Mouse (Mus musculus): ENCODE results near the gene Gabbr2. TPM values are rescaled to one million over a fixed set of nuclear protein-coding genes. Genes with fewer than 3 reads are reported as not detected.
"Not testable (repeated sequence)": the region's sequence is repeated elsewhere in the genome, so short reads cannot be mapped to it uniquely, and the experiment has no call there.

Gabbr2 gene
- polyA plus RNA-seq, 1 experiment from 2014 or later, result 1.3 TPM

GRCm38 (mm10) chr4:46642924-46643675, 348.6 kb downstream of the Gabbr2 start:
- WGBS, result 75% methylated on average over 8 of the region's 8 CpGs
- peaks cover 5% of the 10 kb centered on the region for H3K27me3 ChIP-seq
- H3K4me1 ChIP-seq, result no peaks in the 10 kb centered on the region; the same call in 1 of the 2 replicates
- no peak overlapping the region for H3K27ac ChIP-seq
- H3K9ac ChIP-seq, result no peak overlapping the region
- ATAC-seq (ENCODE audit: low FRiP score), result no peak
- no peak overlapping the region for H3K4me3 ChIP-seq
- H3K4me2 ChIP-seq (replicated peaks), result no peak overlapping the region
- no peaks in the 10 kb centered on the region for H3K9me3 ChIP-seq (replicated peaks)
- H3K36me3 ChIP-seq, result no peaks in the 10 kb centered on the region

- 47% methylated on average over 4 of the region's 4 CpGs for WGBS
- no peaks in the 10 kb centered on the region for H3K36me3 ChIP-seq
- H3K9me3 ChIP-seq (replicated peaks), result no peaks in the 10 kb centered on the region
- no peak overlapping the region for H3K4me3 ChIP-seq
- H3K4me1 ChIP-seq, result no peaks in the 10 kb centered on the region; the same call in 1 of the 2 replicates
- no peak for ATAC-seq (ENCODE audit: low FRiP score)
- H3K4me2 ChIP-seq (replicated peaks), result no peak overlapping the region
- H3K27ac ChIP-seq, result no peak overlapping the region
- H3K9ac ChIP-seq, result no peak overlapping the region
- no peaks in the 10 kb centered on the region for H3K27me3 ChIP-seq
These were observed 350.4 kb downstream of the Gabbr2 start for GRCm38 (mm10) chr4:46641283-46641682.

GRCm38 (mm10) chr4:46639866-46640265, 351.8 kb downstream of the Gabbr2 start:
- no peaks in the 10 kb centered on the region for H3K36me3 ChIP-seq
- no peaks in the 10 kb centered on the region for H3K9me3 ChIP-seq (replicated peaks)
- no peak for ATAC-seq (ENCODE audit: low FRiP score)
- H3K27ac ChIP-seq, result no peak overlapping the region
- 91% methylated on average over 8 of the region's 8 CpGs for WGBS
- no peak overlapping the region for H3K4me3 ChIP-seq
- no peaks in the 10 kb centered on the region for H3K27me3 ChIP-seq
- no peak overlapping the region for H3K4me2 ChIP-seq (replicated peaks)
- no peak overlapping the region for H3K9ac ChIP-seq
- no peaks in the 10 kb centered on the region; the same call in 1 of the 2 replicates for H3K4me1 ChIP-seq

GRCm38 (mm10) chr4:46637250-46637649, 354.4 kb downstream of the Gabbr2 start:
- not testable (repeated sequence) for H3K4me1 ChIP-seq; H3K9ac ChIP-seq; H3K4me2 ChIP-seq (replicated peaks); H3K4me3 ChIP-seq; H3K9me3 ChIP-seq (replicated peaks); H3K36me3 ChIP-seq; ATAC-seq (ENCODE audit: low FRiP score); H3K27me3 ChIP-seq; H3K27ac ChIP-seq
- 89% methylated on average over 10 of the region's 10 CpGs for WGBS

- Histone ChIP-seq H3K36me3 (no peaks in the 10 kb centered on the region), H3K9ac (no peak overlapping the region), H3K27me3 (no peaks in the 10 kb centered on the region), H3K27ac (no peak overlapping the region), H3K4me2 (replicated peaks) (no peak overlapping the region), H3K4me1 (no peaks in the 10 kb centered on the region), H3K9me3 (replicated peaks) (no peaks in the 10 kb centered on the region), H3K4me3 (no peak overlapping the region)
- 89% methylated on average over 16 of the region's 16 CpGs for WGBS
- no peak for ATAC-seq (ENCODE audit: low FRiP score)
These were observed 355.8 kb downstream of the Gabbr2 start for GRCm38 (mm10) chr4:46635702-46636430.

GRCm38 (mm10) chr4:46634881-46635280, 356.8 kb downstream of the Gabbr2 start:
- no peaks in the 10 kb centered on the region for H3K27me3 ChIP-seq
- no peak for ATAC-seq (ENCODE audit: low FRiP score)
- no peak overlapping the region for H3K4me2 ChIP-seq (replicated peaks)
- no peak overlapping the region for H3K27ac ChIP-seq
- no peak overlapping the region for H3K4me3 ChIP-seq
- no peaks in the 10 kb centered on the region for H3K36me3 ChIP-seq
- H3K4me1 ChIP-seq, result no peaks in the 10 kb centered on the region
- no peaks in the 10 kb centered on the region for H3K9me3 ChIP-seq (replicated peaks)
- 58% methylated on average over 6 of the region's 6 CpGs for WGBS
- no peak overlapping the region for H3K9ac ChIP-seq

GRCm38 (mm10) chr4:46633565-46633964, 358.1 kb downstream of the Gabbr2 start:
- H3K4me2 ChIP-seq (replicated peaks); H3K4me1 ChIP-seq; H3K36me3 ChIP-seq; H3K4me3 ChIP-seq; H3K27me3 ChIP-seq; ATAC-seq (ENCODE audit: low FRiP score); H3K27ac ChIP-seq; H3K9ac ChIP-seq; H3K9me3 ChIP-seq (replicated peaks): not testable (repeated sequence)
- WGBS, result 67% methylated on average over 6 of the region's 6 CpGs

GRCm38 (mm10) chr4:46632465-46632864, 359.2 kb downstream of the Gabbr2 start:
- peaks cover 7% of the 10 kb centered on the region for H3K4me1 ChIP-seq
- H3K36me3 ChIP-seq, result no peaks in the 10 kb centered on the region
- H3K9me3 ChIP-seq (replicated peaks), result no peaks in the 10 kb centered on the region
- no peak overlapping the region for H3K9ac ChIP-seq
- no peak overlapping the region for H3K4me3 ChIP-seq
- ATAC-seq (ENCODE audit: low FRiP score), result no peak
- H3K4me2 ChIP-seq (replicated peaks), result no peak overlapping the region
- no peak overlapping the region for H3K27ac ChIP-seq
- WGBS, result 73% methylated on average over 2 of the region's 2 CpGs
- no peaks in the 10 kb centered on the region for H3K27me3 ChIP-seq

GRCm38 (mm10) chr4:46630390-46630789, 361.3 kb downstream of the Gabbr2 start:
- WGBS, result 56% methylated on average over 9 of the region's 9 CpGs

GRCm38 (mm10) chr4:46628873-46629272, 362.8 kb downstream of the Gabbr2 start:
- H3K9me3 ChIP-seq (replicated peaks), result no peaks in the 10 kb centered on the region
- ATAC-seq (ENCODE audit: low FRiP score), result no peak
- no peak overlapping the region for H3K4me2 ChIP-seq (replicated peaks)
- 46% methylated on average over 9 of the region's 9 CpGs for WGBS
- H3K27ac ChIP-seq, result no peak overlapping the region
- no peaks in the 10 kb centered on the region for H3K36me3 ChIP-seq
- no peak overlapping the region for H3K4me3 ChIP-seq
- H3K27me3 ChIP-seq, result no peaks in the 10 kb centered on the region
- H3K9ac ChIP-seq, result no peak overlapping the region
- peaks cover 7% of the 10 kb centered on the region for H3K4me1 ChIP-seq

More at GRCm38 (mm10) chr4:46630390-46630789, 361.3 kb downstream of the Gabbr2 start:
- Histone ChIP-seq H3K4me1 (peaks cover 7% of the 10 kb centered on the region), H3K27ac (no peak overlapping the region), H3K4me2 (replicated peaks) (no peak overlapping the region), H3K9ac (no peak overlapping the region), H3K27me3 (no peaks in the 10 kb centered on the region), H3K4me3 (no peak overlapping the region), H3K9me3 (replicated peaks) (no peaks in the 10 kb centered on the region), H3K36me3 (no peaks in the 10 kb centered on the region)
- ATAC-seq (ENCODE audit: low FRiP score), result no peak

- 82% methylated on average over 11 of the region's 11 CpGs for whole genome bisulfite sequencing
- no peak overlapping the region for H3K9ac ChIP-seq
- ATAC-seq (ENCODE audit: low FRiP score), result no peak
- H3K9me3 ChIP-seq (replicated peaks), result no peaks in the 10 kb centered on the region
- no peaks in the 10 kb centered on the region for H3K27me3 ChIP-seq
- H3K4me2 ChIP-seq (replicated peaks), result no peak overlapping the region
- H3K4me3 ChIP-seq, result no peak overlapping the region
- H3K36me3 ChIP-seq, result no peaks in the 10 kb centered on the region
- peaks cover 7% of the 10 kb centered on the region for H3K4me1 ChIP-seq
- no peak overlapping the region for H3K27ac ChIP-seq
These were observed 363.6 kb downstream of the Gabbr2 start for GRCm38 (mm10) chr4:46628081-46628480.

GRCm38 (mm10) chr4:46625101-46625500, 366.6 kb downstream of the Gabbr2 start:
- Histone ChIP-seq H3K9me3 (replicated peaks) (no peaks in the 10 kb centered on the region), H3K9ac (no peak overlapping the region), H3K4me1 (peaks cover 10% of the 10 kb centered on the region), H3K36me3 (no peaks in the 10 kb centered on the region), H3K27me3 (0 out of 2 replicates have a peak, but pooled peaks cover 11% of the 10 kb centered on the region), H3K27ac (no peak overlapping the region), H3K4me3 (no peak overlapping the region), H3K4me2 (replicated peaks) (no peak overlapping the region)
- 85% methylated on average over 10 of the region's 10 CpGs for WGBS
- ATAC-seq (ENCODE audit: low FRiP score), result no peak

Measured in hindbrain, embryonic 12.5 days (tissue).